Mouse (Mus musculus): ENCODE measurements around the gene Atp8a1.

DNA sequence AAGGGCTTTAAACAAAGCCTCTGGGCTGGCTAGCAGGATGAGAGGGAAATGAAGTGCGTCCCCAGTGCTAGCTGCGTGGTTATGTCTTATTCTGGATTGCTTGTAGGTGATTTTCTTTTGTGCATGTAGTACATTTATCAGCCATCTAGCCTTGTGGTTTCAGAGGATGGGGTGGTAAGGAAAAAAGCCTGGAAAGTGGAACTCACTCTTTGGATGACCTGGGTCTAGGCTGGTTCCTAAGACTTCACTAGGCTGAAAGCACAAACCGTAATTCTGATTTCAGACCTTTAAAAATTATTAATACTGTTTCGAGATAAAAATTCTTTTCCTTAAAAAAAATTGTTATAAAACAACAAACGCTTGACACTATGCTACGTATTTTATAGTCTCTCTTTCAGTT is 217.4 kb downstream of the Atp8a1 start:
- TF ChIP-seq MYOG (IDR thresholded peaks at IDR 0.05; ENCODE audit: control insufficient read depth, extremely low read depth, insufficient read length) = no peak
- TF ChIP-seq CTCF (IDR thresholded peaks at IDR 0.05; ENCODE audit: control insufficient read depth, insufficient read depth, insufficient read length) = no peak
- TF ChIP-seq USF1 (IDR thresholded peaks at IDR 0.05; ENCODE audit: low read depth) = no peak
- no peak for TF ChIP-seq MYOD1 (IDR thresholded peaks at IDR 0.05; ENCODE audit: control insufficient read depth, insufficient read length, low read depth)
- no peak for TF ChIP-seq MAX (IDR thresholded peaks at IDR 0.05)
- no peak for TF ChIP-seq CEBPB (IDR thresholded peaks at IDR 0.05; ENCODE audit: low read depth)

Measured in C2C12 (cell line).